Mouse (Mus musculus) frontal cortex, postnatal 36 days (tissue): ENCODE measurements at regions not wholly inside any gene's neighbourhood (a gene's known extent, or its start where the extent isn't known, plus 50 kb on each side); places are given as distances from the start of the nearest gene placed in this dataset.

Experiments used
- DNase-seq, 2 experiments: peaks; one replicate each; pipeline ENCODE4 v3.0.0; 2022; ENCODE audit warnings: low spot score in 2 of 2

- no peak for DNase-seq
These were observed 54.7 kb downstream of the Spry2 start for GRCm38 (mm10) chr14:105841888-105842287.

DNA sequence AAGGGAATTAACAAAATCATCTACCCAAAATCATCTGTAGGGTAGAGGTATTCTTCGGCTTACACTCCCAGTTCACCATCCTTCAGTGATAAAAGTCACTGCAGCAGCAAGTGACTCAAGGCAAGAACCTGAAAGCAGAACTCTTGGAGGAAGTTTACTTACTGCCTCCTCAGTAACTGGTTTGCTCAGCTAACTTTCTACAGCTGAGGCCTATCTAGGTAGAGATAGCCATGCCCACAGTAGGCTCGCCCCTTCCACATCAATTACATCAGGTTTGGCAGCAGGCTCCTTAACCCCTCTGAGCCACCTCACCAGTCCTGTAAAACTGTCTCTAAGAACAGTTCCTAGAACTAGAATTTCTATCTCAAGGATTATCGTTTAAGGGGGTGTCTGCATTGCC, 59.1 kb downstream of the Spry2 start:
- no peak for DNase-seq

DNA sequence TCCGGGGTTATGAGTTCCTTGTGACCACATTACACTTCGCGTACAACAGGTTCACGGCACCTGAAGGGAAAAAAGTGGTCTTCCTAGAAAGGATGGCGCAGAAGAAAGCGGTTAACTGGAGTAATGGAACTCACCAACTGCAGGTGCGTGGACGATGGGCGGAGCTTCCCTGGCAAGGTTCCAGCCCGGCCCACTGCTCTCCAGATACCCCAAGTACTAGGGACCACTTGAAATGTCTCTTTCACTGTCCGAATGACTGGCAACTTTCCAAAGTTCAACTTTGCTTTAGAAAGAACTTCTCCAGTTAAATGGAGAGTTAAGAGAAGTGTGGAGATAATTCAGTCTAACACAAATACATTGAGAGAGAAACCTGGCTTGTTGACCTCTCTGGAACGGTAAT, 65.9 kb downstream of the Spry2 start:
- DNase-seq: no peak

GRCm38 (mm10) chr14:105830301-105830700, 66.3 kb downstream of the Spry2 start:
- no peak for DNase-seq

GRCm38 (mm10) chr14:105823129-105823528, 73.5 kb downstream of the Spry2 start:
- no peak for DNase-seq

- no peak for DNase-seq
These were observed 74.0 kb downstream of the Spry2 start for GRCm38 (mm10) chr14:105822653-105823052.

DNA sequence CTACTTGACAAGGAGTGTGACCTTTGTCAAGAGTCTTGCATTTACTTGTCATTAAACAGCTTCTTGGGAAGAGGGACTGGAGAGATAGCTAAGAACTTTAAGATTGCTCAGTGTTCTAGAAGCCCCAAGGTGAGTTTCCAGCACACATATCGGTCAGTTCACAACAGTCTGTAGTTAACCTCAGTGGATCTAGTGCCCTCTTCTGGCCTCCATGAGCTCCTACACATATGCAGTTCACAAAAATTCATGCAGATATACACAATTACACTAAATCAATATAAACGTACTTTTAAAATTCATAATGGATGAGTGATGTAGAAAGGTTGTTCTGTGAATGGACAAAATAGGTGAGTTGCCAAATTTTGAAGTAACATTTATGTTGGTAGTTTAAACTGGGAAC, 77.1 kb downstream of the Spry2 start:
- no peak for DNase-seq

DNA sequence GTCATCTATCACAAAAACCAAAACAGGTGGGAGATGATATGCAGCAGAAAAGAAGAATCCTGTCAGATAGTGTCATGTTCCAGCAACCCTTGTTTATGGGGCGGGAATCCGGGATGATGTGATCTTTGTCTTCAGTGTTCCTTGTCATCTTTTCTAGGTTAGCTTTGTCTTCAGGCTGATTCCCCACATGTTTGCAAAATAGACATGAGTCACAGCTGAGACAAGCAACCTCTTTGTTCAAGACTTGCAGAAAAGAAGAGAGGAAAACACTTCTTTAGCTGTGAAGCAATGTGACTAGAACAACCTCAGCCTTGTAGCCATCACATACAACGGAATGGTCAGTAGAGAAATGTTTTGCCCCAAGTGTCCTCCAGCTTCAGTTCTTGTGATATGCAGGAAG, 77.8 kb downstream of the Spry2 start:
- DNase-seq: no peak

DNA sequence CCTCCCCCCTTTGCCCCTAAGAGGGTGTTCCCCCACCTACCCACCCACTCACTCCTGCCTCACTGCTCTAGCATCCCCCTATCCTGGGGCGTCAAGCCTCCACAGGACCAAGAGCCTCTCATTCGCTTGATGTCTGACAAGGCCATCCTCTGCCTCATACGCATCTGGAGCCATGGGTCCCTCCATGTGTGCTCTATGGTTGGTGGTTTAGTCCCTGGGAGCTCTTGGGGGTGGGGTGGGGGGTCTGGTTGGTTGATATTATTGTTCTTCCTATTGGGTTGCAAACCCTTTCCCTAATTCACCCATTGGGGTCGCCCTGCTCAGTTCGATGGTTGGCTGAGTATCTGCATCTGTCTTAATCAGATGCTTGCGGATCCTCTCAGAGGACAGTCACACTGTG, 79.1 kb downstream of the Spry2 start:
- no peak for DNase-seq

DNA sequence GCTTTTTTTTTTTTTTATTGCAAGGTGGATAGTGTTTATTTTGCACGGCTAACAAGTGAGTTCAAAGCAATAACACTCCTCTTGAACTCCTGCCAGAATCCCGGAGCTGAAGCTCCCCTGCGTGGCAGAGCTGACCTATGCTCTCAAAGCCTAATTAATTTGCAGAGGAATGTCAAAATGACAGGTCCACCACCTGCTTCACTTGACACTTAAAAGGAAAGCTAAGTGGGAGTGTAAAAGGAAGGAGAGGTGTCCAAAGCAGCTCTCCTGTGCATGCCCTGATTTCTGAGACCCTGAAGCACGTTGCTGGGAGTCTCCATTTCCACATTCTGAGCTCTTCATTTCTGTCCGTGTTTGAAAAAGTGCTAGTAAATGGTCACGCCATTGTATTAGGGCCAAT, 80.8 kb downstream of the Spry2 start:
- no peak for DNase-seq

DNA sequence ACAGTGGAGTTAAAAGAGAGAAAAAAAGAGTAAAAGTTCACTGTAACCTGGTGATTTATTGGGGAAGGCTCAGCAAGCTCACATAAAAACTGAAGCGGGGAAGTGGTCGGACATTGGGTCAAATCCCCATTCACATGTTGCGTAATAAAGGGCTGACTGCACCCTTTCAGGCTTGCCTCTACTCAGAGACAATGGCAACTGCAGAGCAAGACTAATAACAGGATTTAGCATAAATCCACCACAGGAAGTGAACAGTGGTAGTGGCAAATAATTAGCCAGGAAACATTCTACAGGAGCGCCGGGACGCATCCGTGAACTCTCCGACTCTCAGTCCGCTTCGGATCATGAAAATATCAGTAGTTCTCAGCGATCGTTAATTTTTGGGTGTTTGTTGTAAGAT, 81.3 kb downstream of the Spry2 start:
- DNase-seq: no peak

- DNase-seq: no peak
These were observed 83.0 kb downstream of the Spry2 start for GRCm38 (mm10) chr14:105813661-105814060.

- no peak for DNase-seq
These were observed 83.5 kb downstream of the Spry2 start for GRCm38 (mm10) chr14:105813097-105813496.

GRCm38 (mm10) chr14:105805762-105806161, 90.9 kb downstream of the Spry2 start:
- no peak for DNase-seq

GRCm38 (mm10) chr14:105805362-105805761, 91.3 kb downstream of the Spry2 start:
- no peak for DNase-seq

- DNase-seq: no peak
These were observed 91.9 kb downstream of the Spry2 start for GRCm38 (mm10) chr14:105804761-105805160.

DNA sequence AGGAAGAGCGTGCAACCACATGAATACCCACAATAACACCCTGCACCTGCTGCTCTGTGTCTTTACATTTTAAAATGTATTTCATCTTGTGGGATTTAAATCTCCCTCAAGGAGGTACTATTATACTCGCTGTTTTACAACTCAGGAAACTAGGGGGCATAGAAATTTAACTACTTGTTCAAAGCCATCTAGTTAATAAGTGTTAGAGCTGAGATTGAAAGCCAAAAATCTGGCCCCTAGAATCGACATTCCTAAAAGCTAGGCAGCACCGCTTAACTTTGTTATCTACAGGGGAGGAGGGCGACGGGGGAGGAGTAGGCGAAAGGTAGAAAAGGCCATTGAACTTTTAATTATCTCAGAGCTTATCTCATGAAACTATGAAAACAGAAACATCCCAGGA, 93.3 kb downstream of the Spry2 start:
- no peak for DNase-seq

GRCm38 (mm10) chr14:105802529-105803280, 93.9 kb downstream of the Spry2 start:
- DNase-seq: no peak

DNA sequence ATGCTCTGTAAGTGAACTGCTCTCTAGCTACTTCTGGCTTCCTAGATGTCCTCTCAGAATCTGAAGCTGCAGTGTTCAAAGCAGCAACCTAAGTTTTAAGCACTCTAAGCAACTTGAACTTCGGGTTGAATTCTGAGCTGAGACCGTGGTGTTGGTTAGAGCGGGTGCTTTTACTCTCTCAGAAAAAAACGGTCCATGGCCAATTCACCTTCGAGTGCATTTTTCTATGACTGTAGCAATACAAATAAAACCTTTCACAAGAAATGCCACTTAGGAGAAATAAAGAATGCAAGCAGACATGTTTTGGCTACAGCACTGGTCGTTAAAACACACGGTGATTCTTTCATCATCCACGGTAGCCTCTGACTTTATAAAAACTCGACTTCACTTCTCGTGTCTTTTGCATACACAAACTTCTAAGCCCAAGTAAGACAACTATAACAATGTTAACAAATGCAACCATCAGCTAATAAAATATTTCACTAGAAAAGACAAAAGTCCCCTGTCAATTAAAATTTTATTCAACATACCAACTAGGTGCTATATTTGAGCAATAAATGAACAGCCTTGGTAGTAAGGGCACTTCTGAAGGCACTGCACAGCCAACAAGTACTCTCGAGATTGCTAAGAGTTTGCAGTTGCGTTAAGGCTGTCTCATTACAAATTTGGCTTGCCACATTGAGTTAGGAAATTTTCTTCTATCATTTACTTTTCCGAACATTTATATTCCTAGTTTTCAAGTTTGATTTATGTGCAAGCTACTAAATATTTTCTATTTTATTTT, 96.3 kb downstream of the Spry2 start:
- no peak for DNase-seq

DNA sequence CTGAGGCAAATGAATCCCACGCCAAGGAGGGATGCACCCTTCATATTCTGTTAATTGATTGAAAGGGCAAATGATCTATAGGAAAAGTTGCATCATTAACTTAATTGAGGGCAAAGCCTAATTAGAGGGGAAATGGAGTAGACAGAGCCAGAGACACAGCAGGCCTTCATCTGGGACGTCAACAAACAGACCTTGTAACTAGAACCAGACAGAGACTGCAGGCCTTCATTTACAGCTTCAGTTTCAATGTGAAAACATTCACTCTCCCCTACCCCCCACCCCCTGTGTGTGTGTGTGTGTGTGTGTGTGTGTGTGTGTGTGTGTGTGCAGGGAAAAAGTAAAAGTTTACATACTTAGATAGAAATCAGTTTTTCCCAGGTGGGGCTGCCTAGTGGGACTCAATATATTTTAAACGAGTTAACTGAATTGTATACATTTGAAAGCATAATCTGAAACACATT, 97.2 kb downstream of the Spry2 start:
- no peak for DNase-seq

DNA sequence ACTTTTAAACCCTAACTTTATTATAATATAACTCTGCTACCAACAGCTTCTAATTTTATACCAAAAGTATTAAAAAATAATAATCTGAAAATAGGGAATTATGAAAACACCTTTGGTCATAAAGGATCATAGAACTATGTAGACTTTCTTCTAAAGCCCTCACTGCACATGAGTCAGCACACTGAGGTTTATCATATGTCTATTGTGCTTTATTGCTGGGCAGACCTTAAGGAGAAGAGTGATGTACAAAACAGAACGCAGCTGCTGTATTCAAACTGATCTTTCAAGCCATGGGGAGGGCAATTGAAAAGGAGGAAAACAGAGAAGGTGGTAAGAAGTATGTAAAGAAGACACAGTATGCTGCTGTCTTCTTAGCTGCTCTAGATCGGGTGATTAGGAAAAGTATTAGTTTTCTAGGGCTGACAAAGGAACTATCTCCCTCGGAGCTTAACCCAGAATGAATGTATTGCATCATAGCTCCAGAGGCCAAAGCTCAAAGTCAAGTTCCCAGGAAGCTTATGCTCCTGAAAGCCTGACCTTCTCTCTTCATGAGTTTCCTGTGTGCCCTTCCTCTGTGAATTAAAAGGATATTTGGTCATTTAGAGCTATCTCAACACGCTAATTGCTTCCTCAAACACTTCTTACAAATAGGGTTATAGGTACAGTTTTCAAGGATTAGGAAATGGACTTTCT, 103.5 kb downstream of the Spry2 start:
- DNase-seq: no peak

GRCm38 (mm10) chr14:105790441-105790840, 106.2 kb downstream of the Spry2 start:
- DNase-seq: no peak

GRCm38 (mm10) chr14:105783428-105783827, 113.2 kb downstream of the Spry2 start:
- DNase-seq: no peak
